Mouse (Mus musculus): ENCODE data around the gene Lipi. TPM values are rescaled to one million over a fixed set of nuclear protein-coding genes. Genes with fewer than 3 reads are reported as not detected.

The Lipi gene
- not detected in 2 replicates for polyA plus RNA-seq (2012; rRNA removed; ENCODE audit: low replicate concordance)

DNA sequence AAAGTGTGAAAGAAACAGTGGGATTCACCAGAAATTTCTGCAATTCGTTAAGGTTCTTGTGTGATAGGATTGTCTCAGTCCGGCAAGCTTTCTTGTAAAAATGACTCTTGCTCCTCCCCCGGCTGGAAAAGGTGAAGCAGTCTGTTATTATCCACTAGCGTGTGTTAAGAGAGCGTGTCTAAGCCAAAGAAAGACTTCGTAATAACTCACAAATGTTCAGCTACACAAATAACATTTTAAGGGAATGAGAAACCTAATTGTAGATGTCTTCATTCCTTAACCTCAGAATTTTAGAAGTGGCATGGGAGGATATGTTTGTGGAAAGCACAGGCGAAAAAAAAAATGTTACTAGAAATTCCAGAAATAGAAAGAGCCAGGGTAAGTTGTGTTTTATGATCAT is at the start of gene Lipi:
TSS of gene Lipi (minus strand) at position 101 of the 400 bp plus-strand sequence.

DNA sequence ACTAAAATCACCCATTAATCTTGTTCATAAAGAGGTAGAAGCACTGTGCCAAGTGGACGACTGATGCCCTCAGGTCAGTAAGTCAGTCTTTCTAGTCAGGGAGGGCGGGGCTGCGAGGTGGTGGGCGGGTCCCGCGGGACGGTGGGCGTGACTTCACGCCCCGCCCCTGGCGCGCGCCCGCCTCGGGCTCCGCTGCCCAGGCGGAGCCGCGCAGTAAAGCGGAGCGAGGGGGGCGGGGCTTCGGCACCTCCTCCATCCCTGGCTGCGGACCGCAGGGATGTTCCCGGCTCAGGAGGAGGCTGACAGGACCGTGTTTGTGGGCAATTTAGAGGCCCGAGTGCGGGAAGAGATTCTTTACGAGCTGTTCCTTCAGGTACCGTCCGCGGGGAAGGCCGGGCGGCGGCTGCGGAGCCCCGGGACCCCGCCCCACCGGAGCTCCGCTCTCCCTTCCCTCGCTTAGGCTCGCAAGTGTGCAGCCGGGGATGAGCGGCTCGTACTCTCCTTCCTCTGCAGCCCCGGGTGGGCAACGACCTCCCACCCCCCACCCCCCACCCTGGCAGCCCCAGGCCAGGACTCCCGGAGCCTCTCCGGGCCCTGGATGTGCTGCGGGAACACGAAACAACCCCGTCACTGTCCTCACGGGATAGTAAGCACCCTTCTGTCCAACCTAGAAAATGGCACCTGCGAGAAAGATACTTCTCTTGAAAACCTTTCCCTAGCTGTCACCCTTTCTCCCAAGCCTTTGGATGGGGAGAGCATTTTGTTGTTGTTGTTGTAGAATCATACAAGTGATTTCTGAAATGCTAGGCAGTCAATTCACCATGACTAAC is 7.0 kb upstream of the Lipi start, which contains the start of gene Rbm11:
TSS of gene Rbm11 (plus strand) at position 174 of the 830 bp plus-strand sequence.

Other genes with a start within 250 kb of the Lipi start
- gene Rbm11, start 6.8 kb upstream of the Lipi start, polyA plus RNA-seq (2012; rRNA removed; ENCODE audit: low replicate concordance): 0.06 TPM in 1 of 2 replicates, not detected in the other
- 2.7 and 5.9 TPM in 2 replicates for gene Hspa13, start 181.0 kb upstream of the Lipi start, polyA plus RNA-seq (2012; rRNA removed; ENCODE audit: low replicate concordance)

All from mammary gland, adult 2 months (tissue).